Mouse (Mus musculus) CH12F3 (cell line): ENCODE measurements around the gene Ntrk3.

Source experiments
- in situ Hi-C: fragments of 300-500 bp; cut with MboI; formaldehyde crosslinking; loops from 2 replicates; pipeline ENCODE4 v1.14.3; 2020; ENCODE audit warnings: low sequenced_read_pairs

Ntrk3 gene

GRCm38 (mm10) chr7:78382126-78382525 lies 355.7 kb downstream of the Ntrk3 start:
- in situ Hi-C loops, result no loop called here

DNA sequence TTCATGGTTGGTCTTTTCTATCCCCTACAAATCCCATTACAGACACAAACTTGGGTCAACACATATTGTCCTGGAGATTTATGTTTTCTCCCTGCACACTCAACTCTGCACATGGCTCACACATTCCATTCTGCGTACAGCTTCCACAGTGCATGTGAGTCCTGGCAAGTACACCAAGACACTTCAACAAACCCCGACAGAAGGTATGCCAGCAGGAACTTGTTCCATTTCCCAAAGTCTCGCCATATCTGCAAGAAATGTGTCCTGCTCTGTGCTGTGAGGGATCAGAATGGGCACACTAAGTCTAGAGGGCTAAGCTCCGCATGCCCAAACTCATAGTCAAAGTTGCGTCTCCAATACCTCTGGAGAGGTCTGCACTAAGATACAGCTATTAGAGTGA lies 358.0 kb downstream of the Ntrk3 start:
- in situ Hi-C loops, result no loop called here

GRCm38 (mm10) chr7:78378306-78378705 lies 359.5 kb downstream of the Ntrk3 start:
- in situ Hi-C loops, result no loop called here

GRCm38 (mm10) chr7:78376875-78377274 lies 360.9 kb downstream of the Ntrk3 start:
- in situ Hi-C loops, result no loop called here

GRCm38 (mm10) chr7:78361341-78362309 lies 376.2 kb downstream of the Ntrk3 start:
- in situ Hi-C loops, result no loop called here

GRCm38 (mm10) chr7:78347464-78347863 lies 390.3 kb downstream of the Ntrk3 start:
- in situ Hi-C loops, result no loop called here

DNA sequence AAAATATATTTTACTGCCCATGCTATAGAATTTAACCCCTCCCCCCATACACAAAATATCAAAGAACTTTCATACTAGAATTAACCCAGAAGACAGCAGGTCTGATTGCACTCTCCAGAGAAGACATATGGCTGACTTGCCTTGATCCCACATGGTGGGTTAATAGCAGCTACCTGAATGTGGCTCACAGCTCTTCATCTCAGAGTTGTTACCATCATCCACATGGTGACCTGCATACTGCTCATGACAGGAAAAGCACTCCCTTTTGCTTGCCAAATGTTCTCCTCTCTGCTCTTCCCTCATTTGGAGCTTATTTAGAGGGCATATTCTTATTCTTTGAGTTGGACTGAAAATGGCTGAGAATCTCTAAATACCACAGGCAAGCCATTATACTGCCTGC lies 404.4 kb downstream of the Ntrk3 start:
- in situ Hi-C loops, result no loop called here

- in situ Hi-C loops, result no loop called here
Observed at GRCm38 (mm10) chr7:78328301-78328700, 409.5 kb downstream of the Ntrk3 start.

DNA sequence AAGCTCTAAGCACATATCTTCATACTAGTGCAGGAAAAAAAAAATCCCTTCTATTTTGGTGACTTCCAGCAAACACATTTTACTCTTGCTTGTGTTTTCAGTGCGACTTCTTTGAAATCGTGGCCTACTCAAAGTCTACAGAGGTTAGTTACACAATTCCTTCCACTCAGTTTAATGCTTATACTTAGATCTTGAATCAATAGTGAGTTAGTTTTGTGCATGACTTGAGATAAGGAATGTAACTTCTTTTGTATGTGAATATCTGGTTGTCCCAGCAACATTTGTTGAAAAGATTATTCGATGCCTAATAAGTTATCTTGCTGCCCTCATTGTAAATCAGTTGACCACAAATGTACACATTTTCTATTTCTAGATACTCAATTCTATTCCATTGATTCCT lies 411.6 kb downstream of the Ntrk3 start:
- in situ Hi-C loops, result no loop called here

GRCm38 (mm10) chr7:78318640-78319039 lies 419.2 kb downstream of the Ntrk3 start:
- in situ Hi-C loops, result no loop called here

GRCm38 (mm10) chr7:78305770-78306169 lies 432.0 kb downstream of the Ntrk3 start:
- in situ Hi-C loops, result no loop called here

- in situ Hi-C loops, result no loop called here
Observed at GRCm38 (mm10) chr7:78305029-78305428, 432.8 kb downstream of the Ntrk3 start.

DNA sequence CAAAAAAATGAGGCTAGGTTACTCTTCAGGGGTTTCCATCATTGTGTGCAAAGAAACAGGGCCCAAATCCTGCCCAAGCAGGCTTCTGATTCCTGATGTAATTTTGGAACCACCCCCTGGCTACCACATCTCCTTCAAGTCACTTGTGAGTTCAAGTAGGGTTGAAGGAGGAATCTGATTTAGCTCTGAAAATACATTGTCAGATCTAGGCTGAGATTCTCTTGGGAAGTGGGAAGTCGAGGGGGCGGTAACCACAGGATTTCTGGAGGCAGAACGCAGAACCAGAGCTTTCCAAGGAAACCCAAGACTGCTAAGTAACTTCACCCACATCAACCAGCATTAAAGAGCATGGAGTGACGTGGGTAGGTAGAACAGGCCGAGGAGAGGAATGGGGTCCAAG lies 440.5 kb downstream of the Ntrk3 start:
- in situ Hi-C loops, result no loop called here

DNA sequence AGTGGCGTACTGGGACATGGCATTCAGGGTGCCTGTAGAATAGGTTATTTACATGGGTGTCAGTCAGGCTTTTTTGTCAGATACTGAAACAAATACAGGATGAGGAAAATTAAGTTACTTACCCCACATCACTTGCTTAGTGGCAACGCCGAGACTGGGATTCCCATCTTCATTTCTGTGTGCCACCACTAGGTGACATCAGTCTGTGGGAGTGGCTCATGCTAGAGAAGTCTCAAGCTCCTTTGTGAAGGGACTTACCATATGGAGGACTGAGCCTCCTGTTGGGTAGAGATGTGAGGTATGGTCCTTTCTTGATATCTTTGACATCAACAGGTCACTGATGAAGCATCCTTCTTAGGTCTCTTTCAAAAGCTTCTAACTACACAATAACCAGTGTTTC lies 443.5 kb downstream of the Ntrk3 start:
- in situ Hi-C loops, result no loop called here

DNA sequence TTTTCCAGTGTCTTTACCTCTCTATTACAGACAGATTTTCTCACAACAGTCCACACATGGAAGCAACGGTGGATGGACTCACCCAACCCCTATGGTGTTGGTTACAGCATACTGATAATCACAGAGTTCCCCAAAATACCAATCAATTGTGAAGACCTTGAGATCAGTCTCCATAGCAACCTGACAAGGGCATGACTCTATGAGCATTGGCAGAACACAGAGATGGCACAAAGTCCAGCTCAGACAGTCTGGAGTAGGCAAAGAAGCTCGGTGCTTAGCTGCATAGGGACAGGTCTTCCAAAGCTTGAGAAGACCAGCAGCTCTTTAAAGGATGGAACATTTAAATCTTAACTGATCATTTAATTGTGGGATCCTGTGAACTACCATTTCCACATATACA lies 447.6 kb downstream of the Ntrk3 start:
- in situ Hi-C loops, result no loop called here

DNA sequence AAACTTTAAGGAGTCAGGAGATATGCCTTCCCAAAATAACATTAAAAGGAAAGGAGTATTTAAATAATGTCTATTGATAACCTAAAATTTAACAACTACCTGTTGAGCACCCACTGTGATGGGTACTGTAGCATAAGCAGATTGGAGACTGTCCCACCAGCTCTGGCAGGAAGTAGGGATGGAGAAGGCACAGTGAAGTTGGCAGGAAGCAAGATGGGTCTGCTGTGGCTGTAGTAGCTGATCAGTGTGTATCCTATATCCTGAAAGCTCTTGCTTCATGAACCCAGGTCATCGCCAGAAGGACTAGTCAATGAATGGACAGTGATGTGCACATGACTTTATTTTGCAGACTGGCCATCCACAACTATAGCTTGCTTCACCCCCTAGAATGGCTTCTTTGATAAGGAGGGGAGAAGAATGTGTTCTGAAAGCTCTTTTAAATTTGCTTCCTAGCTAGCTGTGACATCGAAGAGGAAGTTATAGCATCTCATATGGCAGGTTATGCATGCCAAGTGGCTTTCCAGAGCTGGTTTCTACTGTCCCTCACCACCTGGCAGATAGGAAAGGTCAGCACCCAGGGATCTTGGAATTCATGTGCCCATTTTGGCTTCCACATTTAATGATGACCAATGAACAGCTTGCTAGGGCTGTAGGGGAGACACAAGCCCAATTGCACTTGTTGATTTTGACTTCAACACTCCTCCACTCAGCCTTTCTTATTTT lies 451.1 kb downstream of the Ntrk3 start:
- in situ Hi-C loops, result no loop called here

DNA sequence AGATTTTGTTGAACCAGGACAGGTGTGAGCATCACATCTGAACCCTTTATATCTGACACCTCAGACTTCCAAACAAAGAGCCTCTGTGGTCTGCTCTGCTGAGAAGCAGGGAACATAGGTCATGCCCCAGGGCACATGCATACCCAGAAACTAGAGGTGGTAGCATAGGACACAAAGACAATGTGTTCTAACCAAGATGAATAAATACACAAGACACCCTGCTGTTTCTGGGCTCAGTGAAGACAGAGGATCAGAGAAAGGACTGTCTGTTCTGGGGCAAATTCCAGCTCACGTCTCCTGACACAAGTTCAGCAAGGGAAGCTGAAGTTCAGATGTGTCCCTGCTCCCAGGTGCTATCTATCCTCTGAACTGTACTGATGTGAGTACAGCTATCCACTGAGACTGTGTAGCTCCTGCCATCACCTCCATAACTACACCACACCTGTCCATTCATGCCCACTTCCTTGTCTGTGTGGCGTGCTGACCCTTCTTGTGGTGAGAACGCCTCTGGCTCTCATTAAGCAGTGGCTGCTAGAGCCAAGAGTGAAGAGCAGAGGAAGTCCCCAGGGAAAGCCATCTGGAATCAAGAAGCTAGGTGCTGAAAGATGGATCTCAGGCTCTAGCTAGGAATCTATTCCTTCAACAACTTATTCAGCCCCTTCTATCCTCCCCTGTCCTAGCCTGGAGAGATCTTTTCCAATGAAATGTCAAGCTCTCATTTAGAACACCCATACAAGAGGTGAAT lies 468.1 kb downstream of the Ntrk3 start:
- in situ Hi-C loops, result no loop called here

- in situ Hi-C loops, result no loop called here
Observed at GRCm38 (mm10) chr7:78267461-78268007, 470.3 kb downstream of the Ntrk3 start.

GRCm38 (mm10) chr7:78264432-78265002 lies 473.3 kb downstream of the Ntrk3 start:
- in situ Hi-C loops, result no loop called here

DNA sequence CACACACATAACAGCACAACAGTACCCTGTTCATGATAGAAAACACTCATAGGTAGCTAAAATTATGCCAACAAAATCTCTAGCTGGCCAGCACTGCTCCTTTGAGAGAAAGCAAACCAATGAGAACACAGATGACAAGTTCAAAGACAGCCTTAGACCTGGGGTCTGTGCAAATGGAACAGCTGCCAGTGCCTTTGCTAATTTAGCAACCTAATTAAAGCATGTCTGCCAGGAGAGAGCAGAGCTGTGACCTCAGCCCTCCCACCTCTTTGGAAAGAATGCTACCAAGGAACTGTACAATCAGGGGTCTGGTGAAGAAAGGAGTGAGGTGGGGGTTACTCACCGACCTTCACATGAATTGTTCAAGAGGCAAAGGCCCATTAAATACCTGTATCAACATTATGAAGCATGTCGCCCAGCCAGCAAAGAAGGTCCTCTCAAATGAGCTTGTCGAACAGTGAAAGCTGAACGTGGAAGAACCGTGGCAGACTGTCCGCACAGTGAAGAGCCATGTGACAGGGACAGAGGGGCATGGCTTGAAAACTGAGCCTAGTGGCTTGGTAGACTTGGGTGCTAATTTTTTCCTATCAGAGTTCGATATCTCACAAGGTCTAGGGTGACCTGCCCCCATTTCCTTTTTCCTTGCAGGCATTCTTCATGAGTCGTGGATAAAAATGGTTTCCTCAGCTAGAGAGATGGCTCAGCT lies 476.2 kb downstream of the Ntrk3 start:
- in situ Hi-C loops, result no loop called here
